Mouse (Mus musculus) left cerebral cortex, adult 11 months (tissue): ENCODE results near the gene Olfr263.
"Not testable (repeated sequence)": the region's sequence is repeated elsewhere in the genome, so short reads cannot be mapped to it uniquely, and the experiment has no call there.

Source experiments
- DNase-seq: peaks from one replicate; pipeline ENCODE4 v3.0.0; 2022; ENCODE audit warnings: low spot score

The Olfr263 gene

DNA sequence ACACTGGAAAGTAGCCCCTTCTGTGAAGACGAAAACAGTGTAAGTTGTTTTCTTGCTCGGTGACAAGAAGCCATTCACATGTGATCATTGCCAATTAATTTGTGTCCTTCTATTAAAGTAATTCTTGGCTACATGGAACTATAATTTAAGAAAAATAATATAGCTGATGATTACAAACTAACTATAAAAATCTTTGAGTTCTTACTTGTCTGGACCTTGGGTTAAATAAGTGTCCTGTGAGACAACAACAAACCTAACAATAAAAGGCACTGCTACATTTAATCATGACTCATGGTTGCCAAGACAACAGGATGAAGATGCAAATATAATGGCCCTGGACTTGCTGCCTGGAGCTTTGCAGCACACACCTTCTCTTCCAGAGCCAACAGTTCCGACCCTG lies at the start of gene Olfr263:
TSS of gene Olfr263 (plus strand) at position 301 of the 400 bp plus-strand sequence.
- DNase-seq: not testable (repeated sequence)

GRCm38 (mm10) chr13:21082686-21083085 lies 46.8 kb upstream of the Olfr263 start:
- no peak for DNase-seq

GRCm38 (mm10) chr13:21109759-21110158 lies 19.7 kb upstream of the Olfr263 start:
- DNase-seq: no peak

DNA sequence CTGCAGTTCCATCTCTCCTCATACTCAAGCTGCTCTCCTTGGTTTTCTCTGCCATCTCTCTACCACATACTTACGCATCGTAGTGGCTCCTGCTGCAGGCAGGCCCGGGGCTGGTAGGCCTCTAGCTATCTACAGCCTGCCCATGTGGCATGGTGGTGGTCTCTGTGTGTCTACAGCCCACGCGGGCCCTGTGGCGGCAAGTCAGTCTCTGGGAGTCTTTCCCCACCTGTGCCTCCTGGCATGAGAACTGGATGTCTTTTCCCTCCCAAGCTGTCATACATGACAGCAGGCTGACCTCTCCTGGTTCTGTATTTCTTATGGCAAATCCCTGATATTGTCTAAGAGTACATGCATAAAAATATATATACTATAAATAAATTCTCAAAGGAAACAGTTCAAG lies 19.0 kb upstream of the Olfr263 start:
- no peak for DNase-seq

DNA sequence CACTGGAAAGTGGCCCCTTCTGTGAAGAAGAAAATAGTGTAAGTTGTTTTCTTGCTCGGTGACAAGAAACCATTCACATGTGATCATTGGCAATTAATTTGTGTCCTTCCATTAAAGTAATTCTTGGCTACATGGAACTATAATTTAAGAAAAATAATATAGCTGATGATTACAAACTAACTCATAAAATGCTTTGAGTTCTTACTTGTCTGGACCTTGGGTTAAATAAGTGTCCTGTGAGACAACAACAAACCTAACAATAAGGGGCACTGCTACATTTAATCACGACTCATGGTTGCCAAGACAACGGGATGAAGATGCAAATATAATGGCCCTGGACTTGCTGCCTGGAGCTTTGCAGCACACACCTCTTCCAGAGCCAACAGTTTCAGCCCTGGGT lies 18.3 kb upstream of the Olfr263 start, which contains the start of gene Olfr1369-ps1:
TSS of gene Olfr1369-ps1 (plus strand) at position 301 of the 400 bp plus-strand sequence.
- DNase-seq: not testable (repeated sequence)

GRCm38 (mm10) chr13:21114121-21114520 lies 15.3 kb upstream of the Olfr263 start:
- no peak for DNase-seq

- DNase-seq: no peak
Measured at GRCm38 (mm10) chr13:21142421-21142820, 13.0 kb downstream of the Olfr263 start.

GRCm38 (mm10) chr13:21145767-21146166 lies 16.3 kb downstream of the Olfr263 start, which contains the start of gene Olfr1368:
TSS of gene Olfr1368 (minus strand) at chr13:21145867.
- no peak for DNase-seq

- no peak for DNase-seq
Measured at GRCm38 (mm10) chr13:21155888-21156287, 26.4 kb downstream of the Olfr263 start.

GRCm38 (mm10) chr13:21158071-21158470 lies 28.6 kb downstream of the Olfr263 start:
- no peak for DNase-seq

DNA sequence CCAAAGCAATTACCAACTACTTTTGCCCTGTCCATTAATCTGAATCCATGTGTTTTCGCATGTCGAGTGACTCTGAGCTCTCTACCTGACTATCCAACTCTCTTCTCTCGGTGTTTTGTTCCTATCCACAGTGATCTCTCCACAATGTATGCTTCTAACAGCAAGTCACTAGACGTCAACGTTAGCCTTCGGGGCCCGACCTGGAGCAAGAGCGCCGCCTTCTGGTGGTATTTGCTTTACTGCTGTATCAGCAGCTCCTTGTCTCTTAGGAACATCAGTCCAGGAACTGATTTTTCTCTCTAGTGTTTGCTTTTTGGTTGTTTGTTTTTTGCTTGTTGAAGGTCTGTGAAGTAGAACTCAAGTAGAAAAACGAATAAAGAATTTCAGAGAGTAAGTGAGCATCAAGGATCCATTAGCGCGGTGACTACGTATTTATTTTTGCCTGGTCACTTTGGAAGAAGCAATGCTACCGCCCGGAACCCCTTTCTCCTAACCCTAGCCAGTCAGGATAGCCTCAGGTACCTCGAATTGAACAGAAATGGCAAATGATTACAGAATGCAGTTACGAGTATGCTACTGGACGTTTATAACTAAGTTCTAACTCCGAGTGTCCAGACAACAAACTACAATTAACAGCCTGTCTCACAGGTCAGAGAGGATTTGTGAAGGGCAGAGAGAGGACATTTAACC lies 29.5 kb downstream of the Olfr263 start:
- no peak for DNase-seq

DNA sequence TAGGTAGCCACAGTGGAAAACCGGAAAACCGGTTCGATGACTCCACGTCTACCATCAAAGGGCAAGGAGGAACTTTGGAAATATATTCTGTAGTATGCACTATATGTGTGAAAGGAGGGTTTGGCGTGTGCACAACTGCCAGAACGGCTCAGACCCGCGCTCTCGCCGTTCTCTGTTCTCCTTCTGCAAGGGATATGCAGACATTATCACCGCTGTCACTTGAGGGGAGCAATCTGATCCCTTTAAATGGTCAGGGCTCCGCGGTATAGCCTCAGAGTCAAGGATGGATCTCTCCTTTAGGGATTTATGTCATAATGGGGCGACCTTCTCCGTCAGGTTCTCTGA lies 30.0 kb downstream of the Olfr263 start:
- no peak for DNase-seq

GRCm38 (mm10) chr13:21160041-21160511 lies 30.6 kb downstream of the Olfr263 start:
- no peak for DNase-seq

DNA sequence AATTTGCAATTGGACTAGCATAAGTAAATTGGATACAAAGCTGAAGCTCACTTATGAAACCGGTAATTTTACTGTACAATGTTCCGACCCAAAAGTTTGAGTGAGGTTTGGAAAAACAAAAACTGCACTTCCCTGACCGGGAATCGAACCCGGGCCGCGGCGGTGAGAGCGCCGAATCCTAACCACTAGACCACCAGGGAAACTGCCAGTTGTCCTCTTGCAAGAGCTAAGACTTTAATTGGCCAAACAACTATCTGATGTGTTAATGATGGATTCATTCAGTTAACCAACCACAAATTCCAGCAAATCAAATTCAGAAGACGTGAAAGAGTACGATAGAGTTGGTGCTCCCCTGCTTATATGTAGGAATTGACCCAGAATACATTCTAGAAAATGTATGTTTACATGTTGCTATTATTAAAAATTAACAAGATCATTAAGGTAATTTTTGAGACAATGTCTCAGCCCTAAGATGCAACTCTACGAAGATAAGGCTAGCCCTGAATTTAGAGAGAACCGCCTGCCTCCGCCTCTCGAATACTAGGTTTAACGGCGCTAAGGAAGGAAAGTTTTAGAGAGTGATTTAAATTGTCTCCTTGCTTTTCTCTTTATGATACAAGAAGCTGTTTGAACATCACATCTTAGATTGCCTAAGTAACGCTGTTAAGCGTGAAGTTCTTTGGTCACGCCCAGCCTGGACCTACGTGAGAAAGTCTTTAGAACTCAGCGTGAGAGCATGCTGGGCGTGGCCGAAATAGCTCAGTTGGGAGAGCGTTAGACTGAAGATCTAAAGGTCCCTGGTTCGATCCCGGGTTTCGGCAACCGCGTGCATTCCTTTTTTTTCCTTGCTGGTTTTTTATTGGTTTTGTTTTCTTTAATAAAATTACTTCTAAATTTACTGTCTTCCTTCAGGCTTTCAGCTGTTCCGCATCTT lies 31.5 kb downstream of the Olfr263 start:
- DNase-seq: peak; percentile 86

GRCm38 (mm10) chr13:21161591-21161990 lies 32.2 kb downstream of the Olfr263 start:
- no peak for DNase-seq

- no peak for DNase-seq
Measured at GRCm38 (mm10) chr13:21162591-21162990, 33.2 kb downstream of the Olfr263 start.

DNA sequence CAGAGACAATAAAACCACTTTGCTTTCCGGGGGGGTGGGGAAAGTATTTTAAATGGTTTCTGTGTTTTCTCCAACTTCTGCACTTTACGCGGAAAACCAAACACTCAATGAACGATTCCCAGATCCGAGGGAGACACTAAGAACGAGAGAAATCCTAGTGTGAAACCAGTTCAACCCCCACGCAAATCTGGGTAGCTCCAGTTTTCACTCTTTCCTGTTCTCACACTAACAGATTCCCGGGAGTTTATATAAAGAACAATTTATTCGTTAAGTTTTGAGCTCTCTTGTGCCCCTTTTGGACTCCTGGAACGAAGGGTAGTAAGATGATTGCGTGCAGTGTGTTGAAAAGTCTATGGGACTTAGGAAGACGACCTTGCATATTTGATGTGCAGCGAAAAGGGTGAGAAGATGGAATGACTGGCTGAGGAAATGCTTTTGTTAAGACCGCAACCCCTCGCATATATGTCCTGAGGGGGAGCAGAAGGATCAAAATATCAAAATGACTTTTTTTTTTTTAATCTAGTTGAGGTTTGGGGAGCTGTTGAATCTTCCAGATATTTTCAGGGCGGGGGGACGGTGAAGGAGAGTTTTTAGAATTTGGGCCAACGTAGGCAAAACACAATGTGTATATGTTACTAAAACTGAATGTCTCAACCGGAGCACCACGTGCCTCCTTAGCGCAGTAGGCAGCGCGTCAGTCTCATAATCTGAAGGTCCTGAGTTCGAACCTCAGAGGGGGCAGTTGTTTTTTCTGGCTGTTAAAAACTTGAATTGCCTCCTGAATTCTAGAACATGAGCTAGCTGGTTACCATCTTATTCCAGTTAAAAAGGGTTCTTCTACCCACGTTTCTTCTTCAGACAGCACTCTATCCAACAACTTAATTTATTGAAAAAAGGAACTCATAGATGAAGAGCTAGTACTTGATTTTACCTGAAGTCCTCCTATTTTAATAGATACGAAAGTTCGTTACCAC lies 37.8 kb downstream of the Olfr263 start:
- no peak for DNase-seq

DNA sequence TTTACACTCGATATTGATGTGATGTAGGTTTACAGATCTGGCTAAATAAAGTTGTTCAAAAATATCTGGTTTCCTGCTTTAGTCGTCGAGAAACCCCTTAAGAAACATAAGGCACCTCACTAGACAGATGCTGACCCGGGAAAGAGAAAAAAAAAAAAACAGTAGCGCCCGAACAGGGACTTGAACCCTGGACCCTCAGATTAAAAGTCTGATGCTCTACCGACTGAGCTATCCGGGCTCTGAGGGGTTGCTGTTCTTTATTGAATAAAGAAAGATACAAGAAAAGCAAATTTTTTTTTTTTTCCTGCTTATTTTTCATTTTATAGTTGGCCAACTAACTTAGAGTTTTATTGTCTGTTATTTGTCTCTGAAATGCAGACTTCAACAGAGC lies 38.5 kb downstream of the Olfr263 start:
- no peak for DNase-seq

GRCm38 (mm10) chr13:21168371-21169011 lies 39.1 kb downstream of the Olfr263 start:
- DNase-seq: no peak

DNA sequence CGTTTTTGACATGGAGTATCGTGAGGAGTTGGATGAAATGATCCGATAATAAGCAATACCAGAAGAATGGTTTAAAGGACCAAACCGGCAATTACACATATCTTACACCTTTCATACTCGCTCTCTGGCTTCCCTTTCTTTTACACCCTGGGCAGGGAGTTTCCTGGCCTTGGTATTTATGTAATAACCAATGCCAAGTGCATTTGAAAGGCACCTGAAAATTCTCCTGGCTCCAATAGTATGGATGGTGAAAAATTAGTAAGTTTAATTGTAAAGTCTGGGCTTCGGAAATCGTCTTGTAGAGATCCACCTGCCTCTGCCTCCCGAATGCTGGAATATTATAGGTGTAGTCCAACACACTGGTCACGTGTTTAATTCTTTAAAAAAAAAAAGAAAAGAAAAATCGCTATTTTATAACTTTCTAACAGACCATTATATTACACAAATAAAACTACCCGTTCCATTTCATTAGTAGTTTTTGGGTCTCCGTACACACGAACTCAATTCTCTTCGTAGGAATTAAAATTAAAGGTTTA lies 39.8 kb downstream of the Olfr263 start:
- no peak for DNase-seq
